Mouse (Mus musculus): ENCODE results near the gene Scn8a.

Gene Scn8a

GRCm38 (mm10) chr15:100997090-100997489, 127.4 kb downstream of the Scn8a start:
- in situ Hi-C loops (cut with MboI; ENCODE audit: low pct_unique_long_range_greater_than_20kb in 1 of 2, low sequenced_read_pairs in 2 of 2, unreplicated experiment in 1 of 2): loop anchor here in 1 of 2 experiments (25.0 kb wide), 1 partner anchor 135 kb away; the partner anchor contains the start of gene Scn8a

DNA sequence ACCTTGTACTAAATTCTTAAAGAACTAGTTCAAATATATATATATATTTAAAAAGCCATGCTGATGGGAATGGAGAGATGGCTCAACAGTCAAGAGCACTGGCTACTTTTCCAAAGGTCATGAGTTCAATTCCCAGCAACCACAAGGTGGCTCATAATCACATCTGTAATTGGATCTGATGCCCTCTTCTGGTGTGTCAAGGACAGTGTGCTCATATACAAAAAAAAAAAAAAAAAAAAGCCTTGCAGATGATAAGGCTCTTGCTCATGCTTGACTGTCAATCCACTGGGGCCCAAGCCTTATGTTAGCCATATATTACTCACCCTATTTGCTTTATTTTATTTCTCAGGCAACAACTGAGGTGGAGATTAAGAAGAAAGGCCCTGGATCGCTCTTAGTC, 132.0 kb downstream of the Scn8a start:
- in situ Hi-C loops (cut with MboI; ENCODE audit: low pct_unique_long_range_greater_than_20kb in 1 of 2, low sequenced_read_pairs in 2 of 2, unreplicated experiment in 1 of 2): no loop called here

GRCm38 (mm10) chr15:101002466-101002865, 132.8 kb downstream of the Scn8a start:
- in situ Hi-C loops (cut with MboI; ENCODE audit: low pct_unique_long_range_greater_than_20kb in 1 of 2, low sequenced_read_pairs in 2 of 2, unreplicated experiment in 1 of 2): no loop called here

- in situ Hi-C loops (cut with MboI; ENCODE audit: low pct_unique_long_range_greater_than_20kb in 1 of 2, low sequenced_read_pairs in 2 of 2, unreplicated experiment in 1 of 2): no loop called here
These were observed 134.9 kb downstream of the Scn8a start for GRCm38 (mm10) chr15:101004538-101004937.

DNA sequence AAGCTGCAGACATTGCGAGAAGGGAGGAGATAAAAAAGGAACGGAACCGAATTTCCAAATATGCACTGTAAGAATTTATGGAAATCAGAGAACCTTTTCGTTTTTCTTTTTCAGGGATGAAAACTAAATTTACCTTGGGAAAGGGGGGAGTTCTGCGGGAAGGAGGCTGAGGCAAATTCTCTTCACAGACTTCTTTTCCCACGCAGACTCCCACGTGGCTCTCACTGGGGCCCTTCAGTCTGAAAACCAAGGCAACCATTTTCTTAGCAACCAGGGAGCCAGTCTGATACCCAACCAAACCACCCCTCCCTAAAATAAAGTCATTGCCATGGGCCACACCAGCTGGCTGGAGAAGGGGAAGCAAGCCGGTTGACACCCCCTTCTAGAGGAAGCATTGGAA, 136.1 kb downstream of the Scn8a start:
- in situ Hi-C loops (cut with MboI; ENCODE audit: low pct_unique_long_range_greater_than_20kb in 1 of 2, low sequenced_read_pairs in 2 of 2, unreplicated experiment in 1 of 2): no loop called here

DNA sequence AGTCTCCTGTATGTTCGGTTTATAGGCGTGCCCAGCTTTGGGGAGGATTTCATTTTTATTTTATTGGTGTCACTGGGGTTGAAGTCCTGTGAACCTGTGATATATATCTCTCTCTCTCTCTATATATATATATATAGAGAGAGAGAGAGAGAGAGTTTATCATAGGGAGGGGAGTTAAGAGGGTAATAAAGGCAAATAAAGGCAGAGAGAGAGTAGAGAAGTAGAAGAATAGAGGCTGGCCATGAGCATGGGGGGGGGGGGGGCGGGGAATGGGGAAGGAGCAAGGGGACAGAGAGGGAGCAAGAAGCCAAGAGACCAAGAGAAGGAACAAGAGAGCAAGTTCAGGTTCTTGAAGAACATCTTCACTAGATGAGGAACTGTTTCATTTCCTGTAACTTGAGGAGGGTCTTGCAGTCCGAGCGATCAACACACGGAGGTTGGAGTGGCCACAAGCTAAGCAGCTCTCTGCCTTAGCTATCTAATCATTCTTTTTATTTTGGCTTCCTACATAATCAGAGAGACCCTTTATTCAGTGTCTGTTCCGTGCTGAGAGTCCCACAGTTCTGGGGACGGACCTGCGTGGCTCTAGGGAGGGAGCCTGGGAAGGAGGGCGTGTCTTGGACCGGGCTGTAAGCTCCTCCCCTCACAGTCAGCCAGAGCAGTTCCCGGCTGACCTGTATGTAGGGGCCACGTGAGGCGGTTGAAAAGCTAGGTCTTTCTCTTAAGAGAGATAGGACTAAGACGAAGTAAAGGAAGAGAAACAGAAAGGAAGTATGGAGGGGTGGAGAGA, 136.8 kb downstream of the Scn8a start:
- in situ Hi-C loops (cut with MboI; ENCODE audit: low pct_unique_long_range_greater_than_20kb in 1 of 2, low sequenced_read_pairs in 2 of 2, unreplicated experiment in 1 of 2): no loop called here

DNA sequence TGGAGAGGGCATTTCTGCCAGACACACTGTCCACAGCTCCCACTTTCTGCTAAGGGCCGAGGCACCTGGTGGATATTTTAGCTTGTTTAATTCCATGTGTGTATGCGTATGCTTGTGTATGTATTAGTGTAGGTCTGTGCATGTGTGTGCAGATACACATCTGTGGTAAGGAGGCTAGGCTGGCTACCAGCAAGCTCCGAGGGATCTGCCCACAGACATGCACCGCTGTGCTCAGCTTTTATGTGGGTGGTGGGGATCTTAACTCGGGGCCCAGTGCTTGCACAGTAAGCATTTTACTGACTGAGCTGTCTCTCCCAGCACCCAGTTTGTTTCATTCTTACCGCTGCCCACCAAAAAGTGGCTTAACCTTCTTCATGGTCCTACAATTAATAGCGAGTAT, 137.6 kb downstream of the Scn8a start:
- in situ Hi-C loops (cut with MboI; ENCODE audit: low pct_unique_long_range_greater_than_20kb in 1 of 2, low sequenced_read_pairs in 2 of 2, unreplicated experiment in 1 of 2): no loop called here

- in situ Hi-C loops (cut with MboI; ENCODE audit: low pct_unique_long_range_greater_than_20kb in 1 of 2, low sequenced_read_pairs in 2 of 2, unreplicated experiment in 1 of 2): no loop called here
These were observed 138.8 kb downstream of the Scn8a start for GRCm38 (mm10) chr15:101008386-101009010.

- in situ Hi-C loops (cut with MboI; ENCODE audit: low pct_unique_long_range_greater_than_20kb in 1 of 2, low sequenced_read_pairs in 2 of 2, unreplicated experiment in 1 of 2): no loop called here
These were observed 141.7 kb downstream of the Scn8a start for GRCm38 (mm10) chr15:101011352-101011751.

GRCm38 (mm10) chr15:101028960-101029359, 159.3 kb downstream of the Scn8a start:
- in situ Hi-C loops (cut with MboI; ENCODE audit: low pct_unique_long_range_greater_than_20kb in 1 of 2, low sequenced_read_pairs in 2 of 2, unreplicated experiment in 1 of 2): no loop called here

DNA sequence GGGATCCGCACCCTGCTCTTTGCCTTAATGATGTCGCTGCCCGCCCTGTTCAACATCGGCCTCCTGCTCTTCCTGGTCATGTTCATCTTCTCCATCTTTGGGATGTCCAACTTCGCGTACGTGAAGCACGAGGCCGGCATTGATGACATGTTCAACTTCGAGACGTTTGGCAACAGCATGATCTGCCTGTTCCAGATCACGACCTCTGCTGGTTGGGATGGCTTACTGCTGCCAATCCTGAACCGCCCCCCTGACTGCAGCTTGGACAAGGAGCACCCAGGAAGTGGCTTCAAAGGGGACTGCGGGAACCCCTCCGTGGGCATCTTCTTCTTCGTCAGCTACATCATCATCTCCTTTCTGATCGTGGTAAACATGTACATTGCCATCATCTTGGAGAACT, 170.0 kb downstream of the Scn8a start:
- in situ Hi-C loops (cut with MboI; ENCODE audit: low pct_unique_long_range_greater_than_20kb in 1 of 2, low sequenced_read_pairs in 2 of 2, unreplicated experiment in 1 of 2): no loop called here

DNA sequence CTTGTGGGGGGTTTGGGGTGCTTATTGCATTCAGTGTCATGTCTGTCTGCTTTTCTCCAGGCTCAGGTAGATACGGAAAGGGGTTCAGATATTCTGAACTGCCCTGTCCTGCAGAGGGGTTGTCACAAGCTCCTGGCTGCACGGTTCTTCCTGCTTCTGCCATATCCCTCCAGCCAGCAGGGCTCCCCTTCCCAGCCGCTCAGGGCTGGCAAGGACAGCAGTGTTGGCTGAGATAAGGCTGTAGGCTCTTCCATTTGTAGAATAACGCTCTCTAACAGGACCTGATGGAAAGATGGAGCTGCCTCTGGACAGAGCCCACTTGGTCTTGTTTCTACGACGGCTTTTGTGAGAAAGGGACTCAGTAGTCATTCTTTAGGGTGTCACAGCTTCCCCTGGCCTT, 172.3 kb downstream of the Scn8a start:
- in situ Hi-C loops (cut with MboI; ENCODE audit: low pct_unique_long_range_greater_than_20kb in 1 of 2, low sequenced_read_pairs in 2 of 2, unreplicated experiment in 1 of 2): no loop called here

DNA sequence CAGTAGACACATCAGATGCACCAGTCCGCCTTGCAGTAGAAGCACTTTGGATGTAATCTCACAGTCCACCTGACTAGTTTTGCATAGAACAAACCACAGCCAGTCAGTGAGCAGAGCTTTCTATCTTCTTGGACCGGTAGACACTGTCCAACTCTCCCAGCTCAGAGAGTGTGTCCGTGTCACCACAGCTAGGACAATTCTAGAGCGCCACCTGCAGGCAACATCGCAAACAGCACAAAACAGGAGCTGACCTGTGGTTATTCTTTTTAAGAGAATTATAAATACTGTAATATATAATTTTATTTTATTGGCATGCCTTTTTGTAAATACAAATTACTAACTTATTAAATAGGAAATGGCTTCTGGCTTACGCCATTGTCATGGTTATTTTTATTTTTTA, 173.0 kb downstream of the Scn8a start:
- in situ Hi-C loops (cut with MboI; ENCODE audit: low pct_unique_long_range_greater_than_20kb in 1 of 2, low sequenced_read_pairs in 2 of 2, unreplicated experiment in 1 of 2): no loop called here

DNA sequence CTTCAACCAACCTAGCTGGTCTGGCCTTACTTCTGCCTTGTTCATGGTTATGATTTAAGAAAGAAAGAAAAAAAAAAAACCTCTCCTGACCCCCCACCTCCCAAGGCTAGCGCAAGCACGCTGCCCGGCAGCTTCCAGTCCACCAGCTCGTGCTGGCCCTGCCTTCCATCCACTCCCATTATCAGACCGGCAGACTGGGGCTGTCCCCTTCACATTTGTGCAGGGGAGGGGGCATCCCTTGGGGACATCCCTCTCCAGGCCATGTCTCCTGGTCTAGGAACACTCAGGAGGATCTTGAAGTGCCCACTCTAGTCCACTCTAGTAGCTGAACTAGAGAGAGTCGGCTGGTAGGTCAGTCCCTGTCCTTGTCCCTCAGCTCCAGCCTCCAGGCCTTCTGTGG, 174.9 kb downstream of the Scn8a start:
- in situ Hi-C loops (cut with MboI; ENCODE audit: low pct_unique_long_range_greater_than_20kb in 1 of 2, low sequenced_read_pairs in 2 of 2, unreplicated experiment in 1 of 2): no loop called here

- in situ Hi-C loops (cut with MboI; ENCODE audit: low pct_unique_long_range_greater_than_20kb in 1 of 2, low sequenced_read_pairs in 2 of 2, unreplicated experiment in 1 of 2): no loop called here
These were observed 176.4 kb downstream of the Scn8a start for GRCm38 (mm10) chr15:101046039-101046526.

DNA sequence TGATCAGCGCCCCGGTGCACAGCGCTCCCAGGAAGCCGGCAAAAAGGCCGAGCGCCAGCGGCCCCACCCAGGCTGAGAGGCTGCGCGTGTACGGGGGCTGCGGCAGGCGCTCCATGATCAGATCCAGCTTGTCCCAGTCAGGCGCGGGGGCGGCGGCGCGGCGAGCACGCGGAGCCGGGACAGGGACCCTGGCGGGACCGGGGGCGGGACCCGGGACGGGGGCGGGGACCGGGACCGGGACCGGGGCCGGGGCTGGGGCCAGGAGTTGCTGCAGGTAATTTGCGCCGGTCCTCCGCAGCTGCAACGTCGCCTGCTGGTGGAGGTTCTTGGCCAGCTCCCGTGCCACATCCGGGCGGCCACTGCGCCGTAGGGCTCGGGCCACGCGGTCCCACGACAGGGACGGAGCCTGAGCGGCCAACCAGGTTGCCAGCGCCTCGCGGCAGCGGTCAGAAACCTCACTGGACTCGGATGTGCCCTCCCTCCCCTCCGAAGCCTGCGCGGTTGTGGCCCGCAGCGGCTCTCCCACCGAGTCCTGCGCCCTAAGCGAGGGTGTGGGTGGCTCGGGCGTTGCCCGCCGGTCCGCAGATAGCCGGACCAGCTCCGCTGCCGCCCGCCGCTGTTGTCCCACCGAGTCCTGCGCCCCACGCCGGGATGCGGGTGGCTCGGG, 177.0 kb downstream of the Scn8a start:
- in situ Hi-C loops (cut with MboI; ENCODE audit: low pct_unique_long_range_greater_than_20kb in 1 of 2, low sequenced_read_pairs in 2 of 2, unreplicated experiment in 1 of 2): no loop called here

DNA sequence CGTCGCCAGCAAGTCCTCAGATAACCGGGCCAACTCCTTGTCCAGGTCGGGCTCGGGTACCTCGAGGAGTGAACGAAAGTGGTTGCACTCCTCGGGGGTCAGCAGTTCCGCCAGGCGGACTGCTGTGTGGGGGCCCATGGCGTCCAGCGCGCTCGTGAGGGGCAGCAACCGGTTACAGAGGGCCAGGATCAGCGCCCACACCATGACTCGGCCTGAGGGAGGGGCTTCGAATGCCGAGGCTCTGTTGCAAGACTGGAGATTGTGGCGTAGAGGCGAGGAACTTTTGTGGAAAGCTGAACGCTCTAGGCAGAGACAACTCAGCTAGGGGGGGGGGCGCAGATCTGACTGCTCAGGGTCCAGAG, 177.5 kb downstream of the Scn8a start, which contains the start of gene Gm47841:
TSS of gene Gm47841 (minus strand) at position 204 of the 362 bp plus-strand sequence.
- in situ Hi-C loops (cut with MboI; ENCODE audit: low pct_unique_long_range_greater_than_20kb in 1 of 2, low sequenced_read_pairs in 2 of 2, unreplicated experiment in 1 of 2): no loop called here

GRCm38 (mm10) chr15:101048338-101048896, 178.8 kb downstream of the Scn8a start:
- in situ Hi-C loops (cut with MboI; ENCODE audit: low pct_unique_long_range_greater_than_20kb in 1 of 2, low sequenced_read_pairs in 2 of 2, unreplicated experiment in 1 of 2): no loop called here

DNA sequence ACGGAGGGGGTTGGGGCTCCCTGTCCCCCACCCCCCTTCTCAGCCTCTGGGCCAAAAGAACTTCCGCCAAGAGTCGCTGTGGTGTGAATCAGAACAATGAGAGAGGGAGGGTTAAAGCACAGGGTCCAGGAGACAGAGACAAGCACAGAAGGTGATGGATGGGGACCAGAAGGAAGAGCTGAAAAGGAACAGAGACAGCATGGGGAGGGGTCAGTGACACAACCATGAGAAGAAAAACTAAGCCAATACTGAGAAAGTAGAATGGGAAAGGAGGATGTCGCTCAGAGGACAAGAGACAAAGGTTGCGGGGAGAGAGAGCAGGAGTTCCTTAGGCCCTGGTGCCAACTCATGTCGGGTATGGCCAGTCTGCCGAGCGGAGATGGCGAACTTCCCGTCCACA, 182.2 kb downstream of the Scn8a start:
- in situ Hi-C loops (cut with MboI; ENCODE audit: low pct_unique_long_range_greater_than_20kb in 1 of 2, low sequenced_read_pairs in 2 of 2, unreplicated experiment in 1 of 2): no loop called here

Measured in mouse embryonic stem cell (cell line).